Mouse (Mus musculus) lung, adult 2 months (tissue): ENCODE results near the gene Rpl5.

Experiments used
- CTCF ChIP-seq: fragments of 200-500 bp; IDR thresholded peaks from 2 replicates; pipeline ENCODE4 v1.5.1; 2011; ENCODE audit warnings: mild to moderate bottlenecking, low read length, control low read depth; ENCODE audit not compliant: insufficient read depth
- POLR2A ChIP-seq: fragments of 200-500 bp; IDR thresholded peaks from 2 replicates; pipeline ENCODE4 v1.6.1; 2011; ENCODE audit warnings: low read depth, mild to moderate bottlenecking, control low read depth, low read length, borderline replicate concordance; ENCODE audit errors: extremely low read depth

- TF ChIP-seq CTCF: no peak
- no peak for TF ChIP-seq POLR2A
Measured at GRCm38 (mm10) chr5:107934770-107935543, 34.7 kb downstream of the Rpl5 start.
